Mouse (Mus musculus) CH12.LX (cell line): ENCODE measurements around the gene Hmga1b.

ENCODE experiments used
- CTCF ChIP-seq, 2 experiments: IDR thresholded peaks in 1 of 2; conservative IDR thresholded peaks in 1 of 2; 2 replicates each; pipeline ENCODE4 v1.5.1; 2011 to 2012; ENCODE audit warnings: low read depth in 2 of 2, low read length in 2 of 2, improper control_type of control experiment in 1 of 2, inconsistent platforms in 1 of 2, mild to moderate bottlenecking in 1 of 2, moderate library complexity in 1 of 2
- E2F4 ChIP-seq: IDR thresholded peaks from 2 replicates; pipeline ENCODE4 v1.6.1; 2011; ENCODE audit warnings: low read depth, low read length, improper control_type of control experiment; ENCODE audit not compliant: insufficient replicate concordance
- ELF1 ChIP-seq: IDR thresholded peaks from 2 replicates; pipeline ENCODE4 v1.6.1; 2014; ENCODE audit warnings: low read depth, mild to moderate bottlenecking, inconsistent platforms, low read length, improper control_type of control experiment
- HCFC1 ChIP-seq: IDR thresholded peaks from 2 replicates; pipeline ENCODE4 v1.6.1; 2012; ENCODE audit warnings: low read depth, mild to moderate bottlenecking, inconsistent platforms, low read length, improper control_type of control experiment
- MYC ChIP-seq: IDR thresholded peaks from 2 replicates; pipeline ENCODE4 v1.6.1; 2011; ENCODE audit warnings: low read depth, mild to moderate bottlenecking, improper control_type of control experiment, low read length
- POLR2A ChIP-seq: IDR thresholded peaks from 2 replicates; pipeline ENCODE4 v1.6.1; 2011; ENCODE audit warnings: low read depth, mild to moderate bottlenecking, improper control_type of control experiment, low read length
- TCF12 ChIP-seq: IDR thresholded peaks from 2 replicates; pipeline ENCODE4 v1.6.1; 2014; ENCODE audit warnings: low read depth, mild to moderate bottlenecking, inconsistent platforms, low read length, improper control_type of control experiment

DNA sequence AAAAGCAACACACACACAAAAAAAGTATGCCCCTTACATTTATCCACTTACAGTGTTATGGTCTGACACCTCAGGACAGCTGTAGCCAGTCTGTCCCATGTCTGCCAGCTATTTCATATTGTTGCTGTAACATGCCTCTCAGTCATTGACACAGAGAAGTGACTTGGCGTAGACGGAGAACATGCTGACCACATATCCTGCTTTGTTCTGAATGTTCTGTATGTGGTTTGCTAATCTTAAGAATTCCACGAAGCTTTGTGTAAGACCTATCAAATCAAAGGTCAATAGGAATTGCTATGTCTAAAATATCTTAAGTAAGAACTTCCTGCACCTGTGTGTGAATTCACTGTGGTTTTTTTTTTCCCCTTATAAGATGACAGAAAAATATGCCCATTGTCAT lies 35.6 kb downstream of the Hmga1b start:
- no peak for TF ChIP-seq E2F4
- TF ChIP-seq CTCF (conservative IDR thresholded peaks at IDR 0.05 in 1 of 2, IDR thresholded peaks at IDR 0.05 in 1 of 2; ENCODE audit: low read depth in 2 of 2, low read length in 2 of 2): no peak
- no peak for TF ChIP-seq HCFC1
- no peak for TF ChIP-seq ELF1
- no peak for TF ChIP-seq TCF12
- no peak for TF ChIP-seq MYC
- TF ChIP-seq POLR2A: no peak
